Mouse (Mus musculus): ENCODE measurements around the gene Dnajc11.

GRCm38 (mm10) chr4:151962817-151963216 lies 29.3 kb downstream of the Dnajc11 start:
- TF ChIP-seq GATA1 (IDR thresholded peaks at IDR 0.05; ENCODE audit: low read length) (no peak), TAL1 (IDR thresholded peaks at IDR 0.05; ENCODE audit: low read length) (no peak)

All from erythroblast, embryonic 14.5 days (primary cell).